Mouse (Mus musculus) ES-E14 (cell line): ENCODE data around the gene Dlx4. TPM values are rescaled to one million over a fixed set of nuclear protein-coding genes. Genes with fewer than 3 reads are reported as not detected.

Experiments
- DNase-seq: peaks from one replicate; pipeline ENCODE4 v3.0.0-alpha.2; 2013; ENCODE audit warnings: low read depth, low spot score
- H3K27ac ChIP-seq: 2 replicates; pipeline ENCODE4 v1.5.1; 2012; ENCODE audit warnings: low read depth, mild to moderate bottlenecking, low read length, moderate library complexity, mixed read lengths; ENCODE audit not compliant: poor library complexity, insufficient read depth, severe bottlenecking
- H3K36me3 ChIP-seq: 2 replicates; pipeline ENCODE4 v1.6.1; 2012; ENCODE audit warnings: mild to moderate bottlenecking, low read length, moderate library complexity, mixed read lengths; ENCODE audit not compliant: control insufficient read depth, poor library complexity, insufficient read depth, severe bottlenecking
- H3K4me1 ChIP-seq, 2 experiments: fragments of 150-350 bp in 1 of 2; sonication (generic) in 1 of 2; 2 replicates each; pipeline ENCODE4 v1.6.1; 2012; ENCODE audit warnings: low read length in 2 of 2, mild to moderate bottlenecking in 1 of 2, mixed read lengths in 1 of 2; ENCODE audit not compliant: control insufficient read depth in 2 of 2, insufficient read depth in 2 of 2, poor library complexity in 1 of 2
- H3K4me3 ChIP-seq, 2 experiments: fragments of 150-350 bp in 1 of 2; sonication (generic) in 1 of 2; 2 replicates each; pipeline ENCODE4 v1.5.1; 2012; ENCODE audit warnings: low read length in 2 of 2, low read depth in 1 of 2, mild to moderate bottlenecking in 1 of 2, mixed read lengths in 1 of 2; ENCODE audit not compliant: insufficient read depth in 1 of 2, poor library complexity in 1 of 2, severe bottlenecking in 1 of 2
- H3K9ac ChIP-seq: 2 replicates; pipeline ENCODE4 v1.6.1; 2012; ENCODE audit warnings: low read depth, mild to moderate bottlenecking, low read length, mixed read lengths; ENCODE audit not compliant: poor library complexity, insufficient read depth, severe bottlenecking
- H3K9me3 ChIP-seq: fragments of 150-350 bp; sonication (generic); 2 replicates; pipeline ENCODE4 v1.6.1; 2012; ENCODE audit warnings: low read depth, mild to moderate bottlenecking, low read length; ENCODE audit not compliant: control insufficient read depth, insufficient read depth
- CHD2 ChIP-seq: IDR thresholded peaks from 2 replicates; pipeline ENCODE4 v1.6.1; 2014; ENCODE audit warnings: mild to moderate bottlenecking, low read depth, low read length, inconsistent platforms
- HCFC1 ChIP-seq: IDR thresholded peaks from 2 replicates; pipeline ENCODE4 v1.6.1; 2012; ENCODE audit warnings: low read length, inconsistent platforms, borderline replicate concordance; ENCODE audit not compliant: insufficient read depth
- MAFK ChIP-seq: IDR thresholded peaks from 2 replicates; pipeline ENCODE4 v1.6.1; 2014; ENCODE audit warnings: mild to moderate bottlenecking, low read depth, low read length, inconsistent platforms; ENCODE audit not compliant: insufficient read depth
- ZC3H11A ChIP-seq: IDR thresholded peaks from 2 replicates; pipeline ENCODE4 v1.6.1; 2012; ENCODE audit warnings: low read depth, mild to moderate bottlenecking, inconsistent platforms, low read length, borderline replicate concordance
- ZNF384 ChIP-seq: IDR thresholded peaks from 2 replicates; pipeline ENCODE4 v1.6.1; 2012; ENCODE audit warnings: low read depth, low read length, inconsistent platforms
- in situ Hi-C, 2 experiments: fragments of 600-800 bp; cut with MboI; formaldehyde crosslinking; loops; one replicate each; pipeline ENCODE4 v1.15.1; 2025; ENCODE audit warnings: low sequenced_read_pairs in 2 of 2, inconsistent platforms in 1 of 2; ENCODE audit not compliant: unreplicated experiment in 2 of 2
- total RNA-seq: library from RNA; depleted of rRNA; stranded (reverse); fragments of 300-350 nt; gene quantifications from 2 replicates; pipeline ENCODE4 v1.2.3, GENCODE M21; 2012; rRNA removed

Dlx4 gene
- 0.16 and 0.18 TPM in 2 replicates for total RNA-seq

DNA sequence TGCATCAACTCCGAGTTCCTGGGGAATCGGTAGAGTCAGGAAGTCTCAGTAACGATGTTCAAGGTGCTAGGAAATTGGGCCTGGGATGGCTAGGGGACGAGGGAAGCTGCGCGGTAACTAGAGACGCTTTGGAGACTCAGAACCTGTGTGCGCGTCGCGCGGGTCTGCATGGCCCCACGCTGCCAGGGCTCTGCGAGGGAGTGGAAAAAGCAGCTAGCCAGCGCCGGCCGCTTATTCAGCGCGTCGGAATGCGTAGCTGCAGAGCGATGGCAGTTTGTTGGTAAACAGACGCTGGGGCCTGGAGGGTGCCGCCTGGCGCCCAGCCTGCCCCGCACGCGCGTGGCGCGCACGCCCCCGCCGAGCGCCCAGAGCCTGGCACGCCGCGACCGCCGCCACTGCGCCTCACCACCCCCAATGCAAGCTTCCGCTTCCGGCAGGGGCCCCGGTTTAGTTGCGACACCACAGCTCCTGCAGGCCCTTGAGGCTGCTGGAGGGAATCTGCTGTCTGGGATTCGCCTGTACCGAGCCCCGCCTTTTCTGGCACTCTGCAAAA is at the start of gene Dlx4:
Gene Dlx4 (minus strand): TSS at position 413 of the 553 bp plus-strand sequence.
- no peak within 1 kb of the TSS for H3K27ac ChIP-seq
- no peak for DNase-seq
- peaks cover 0 to 9% of the 10 kb centered on the region in 2 experiments; a peak in 2 of 4 replicates for H3K4me1 ChIP-seq
- TF ChIP-seq CHD2 (no peak), ZNF384 (no peak), MAFK (no peak), HCFC1 (no peak), ZC3H11A (no peak)
- no peaks in the 10 kb centered on the region for H3K9me3 ChIP-seq
- in situ Hi-C loops = no loop called here
- peak within 1 kb of the TSS; percentile 55 to 57 for H3K4me3 ChIP-seq
- peak within 1 kb of the TSS; percentile 36; the same call in 1 of the 2 replicates for H3K9ac ChIP-seq
- H3K36me3 ChIP-seq = no peaks in the 10 kb centered on the region

DNA sequence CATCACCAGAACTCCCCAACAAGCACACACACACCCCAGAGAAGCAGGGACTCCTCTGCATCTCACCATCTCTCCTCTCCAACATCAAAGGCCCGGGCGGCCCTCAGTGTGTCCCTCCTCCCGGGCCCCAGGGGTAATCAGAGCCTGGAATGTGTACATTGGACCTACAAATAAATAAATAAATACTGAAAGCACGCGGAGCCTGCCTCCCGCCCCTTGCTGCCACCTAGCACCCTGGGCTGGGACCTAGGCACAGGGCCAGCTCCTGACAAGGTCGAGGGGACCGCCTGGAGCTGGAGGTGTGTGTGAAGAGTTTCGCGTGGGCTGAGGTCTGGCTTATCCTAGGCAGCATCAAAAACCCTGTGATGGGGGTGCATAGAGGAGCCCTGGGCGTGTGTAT is 43.8 kb upstream of the Dlx4 start:
- Histone ChIP-seq H3K9ac (no peak overlapping the region), H3K36me3 (no peaks in the 10 kb centered on the region), H3K9me3 (no peaks in the 10 kb centered on the region), H3K4me3 (no peak overlapping the region), H3K4me1 (0 out of 4 replicates have a peak, but pooled peaks cover 0 to 3% of the 10 kb centered on the region in 2 experiments), H3K27ac (no peak overlapping the region)
- DNase-seq = no peak
- no peak for TF ChIP-seq ZNF384
- TF ChIP-seq MAFK = no peak
- no peak for TF ChIP-seq CHD2
- TF ChIP-seq ZC3H11A = no peak
- TF ChIP-seq HCFC1 = no peak
- in situ Hi-C loops = no loop called here

DNA sequence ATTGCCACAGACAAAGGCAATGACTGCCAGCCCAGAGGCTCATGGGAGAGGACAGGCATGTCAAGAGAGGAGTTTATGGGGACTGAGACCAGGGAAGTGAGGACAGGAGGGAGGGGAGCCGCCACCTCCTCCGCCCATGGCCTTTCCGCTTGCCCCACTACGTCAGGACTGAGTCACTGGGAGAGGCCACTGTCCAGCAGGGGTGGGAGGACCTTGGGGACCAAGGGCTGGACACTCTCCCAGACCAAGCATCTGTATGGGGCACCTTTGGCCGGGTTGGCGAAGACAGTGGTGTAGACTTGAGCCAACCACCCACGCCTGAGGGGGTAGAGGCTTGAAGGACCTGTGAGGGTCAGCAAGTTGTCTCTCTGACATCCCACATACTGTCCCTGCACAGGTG is 40.8 kb upstream of the Dlx4 start:
- Histone ChIP-seq H3K4me3 (no peak overlapping the region), H3K9me3 (no peaks in the 10 kb centered on the region), H3K27ac (no peak overlapping the region), H3K4me1 (0 out of 4 replicates have a peak, but pooled peaks cover 0 to 2% of the 10 kb centered on the region in 2 experiments), H3K9ac (no peak overlapping the region), H3K36me3 (no peaks in the 10 kb centered on the region)
- TF ChIP-seq HCFC1 = no peak
- no peak for TF ChIP-seq CHD2
- in situ Hi-C loops = no loop called here
- DNase-seq = no peak

DNA sequence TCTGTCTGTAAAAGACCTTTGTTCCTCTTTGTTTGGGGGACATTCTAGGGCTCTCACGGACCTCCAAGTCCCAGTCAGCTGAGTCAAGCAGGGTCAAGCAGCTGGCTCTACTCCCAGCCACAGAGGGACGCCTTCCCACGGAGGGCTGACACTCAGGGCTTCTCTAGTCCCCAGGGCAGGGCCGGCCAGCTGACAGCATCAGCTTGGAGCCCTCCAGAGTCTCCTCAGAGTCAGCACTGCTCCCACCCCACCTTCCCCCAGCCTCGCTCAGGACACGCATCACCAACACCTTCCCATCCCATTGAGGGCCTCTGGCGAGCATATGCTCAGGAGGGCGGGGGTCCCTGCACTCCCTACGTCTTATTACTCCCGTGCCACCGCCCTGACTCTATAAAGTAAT is 39.6 kb upstream of the Dlx4 start:
- Histone ChIP-seq H3K36me3 (no peaks in the 10 kb centered on the region), H3K9ac (no peak overlapping the region), H3K27ac (no peak overlapping the region), H3K9me3 (no peaks in the 10 kb centered on the region), H3K4me3 (no peak overlapping the region), H3K4me1 (0 out of 4 replicates have a peak, but pooled peaks cover 0 to 2% of the 10 kb centered on the region in 2 experiments)
- no peak for DNase-seq
- no peak for TF ChIP-seq CHD2
- TF ChIP-seq HCFC1 = no peak
- in situ Hi-C loops = no loop called here

DNA sequence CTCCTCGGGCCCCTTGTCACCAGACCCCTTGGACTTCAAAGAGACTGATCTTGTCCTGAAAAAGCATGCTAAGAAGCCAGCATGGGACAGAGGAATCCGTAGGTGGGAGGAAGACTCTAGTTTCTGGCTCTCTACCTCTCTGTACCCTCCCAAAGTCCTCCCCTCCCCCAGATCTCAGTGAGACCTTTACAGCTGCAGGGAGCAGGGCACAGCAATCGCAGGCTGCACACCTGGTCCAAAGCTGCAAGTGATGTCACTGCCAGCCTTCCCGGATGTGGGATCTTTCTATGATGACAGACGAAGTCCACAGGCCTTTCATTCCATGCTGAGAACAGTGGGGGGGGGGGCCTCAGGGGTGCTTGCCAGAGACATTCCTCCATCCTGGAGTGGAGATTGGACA is 38.5 kb upstream of the Dlx4 start:
- H3K4me1 ChIP-seq = peaks cover 2 to 3% of the 10 kb centered on the region in 2 experiments; a peak in 1 of 4 replicates
- in situ Hi-C loops = no loop called here

More for the DNA sequence above, 38.5 kb upstream of the Dlx4 start:
- no peak overlapping the region for H3K27ac ChIP-seq
- no peak for TF ChIP-seq MAFK
- TF ChIP-seq HCFC1 = no peak
- TF ChIP-seq CHD2 = no peak
- TF ChIP-seq ZC3H11A = no peak
- TF ChIP-seq ZNF384 = no peak
- DNase-seq = no peak
- H3K9ac ChIP-seq = no peak overlapping the region
- H3K9me3 ChIP-seq = no peaks in the 10 kb centered on the region
- H3K4me3 ChIP-seq = no peak overlapping the region
- no peaks in the 10 kb centered on the region for H3K36me3 ChIP-seq
